Mouse (Mus musculus): ENCODE measurements at regions not wholly inside any gene's neighbourhood (a gene's known extent, or its start where the extent isn't known, plus 50 kb on each side); places are given as distances from the start of the nearest gene placed in this dataset.

DNA sequence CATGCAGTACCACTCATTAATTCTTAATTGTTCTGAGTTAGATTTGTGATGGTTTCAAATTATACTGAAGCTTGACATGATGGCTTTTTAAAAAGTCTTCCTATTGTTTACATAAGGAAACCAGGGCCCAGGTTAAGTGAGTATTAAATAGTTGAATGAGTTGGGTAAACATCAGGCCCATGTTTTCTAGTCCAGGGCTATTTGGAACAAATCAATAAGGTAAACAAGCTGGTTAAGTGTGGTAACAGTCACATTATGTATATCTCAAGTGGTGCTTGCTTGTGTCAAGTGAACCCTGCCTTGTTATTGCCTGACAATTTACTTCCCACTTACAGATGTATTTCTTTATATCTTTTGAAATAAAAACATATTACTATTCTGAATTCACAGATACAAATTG lies 144.7 kb upstream of the Ubash3b start:
- peaks cover 11% of the 10 kb centered on the region for H3K4me1 ChIP-seq
- H3K9me3 ChIP-seq, result no peaks in the 10 kb centered on the region
- no peak overlapping the region for H3K27ac ChIP-seq
- no peak overlapping the region for H3K4me2 ChIP-seq
- no peak overlapping the region for H3K4me3 ChIP-seq
- no peaks in the 10 kb centered on the region for H3K36me3 ChIP-seq
- H3K27me3 ChIP-seq, result no peaks in the 10 kb centered on the region
- ATAC-seq (ENCODE audit: insufficient number of reproducible peaks, insufficient read depth, low FRiP score, low TSS enrichment, low read depth), result no peak
- no peak overlapping the region for H3K9ac ChIP-seq

DNA sequence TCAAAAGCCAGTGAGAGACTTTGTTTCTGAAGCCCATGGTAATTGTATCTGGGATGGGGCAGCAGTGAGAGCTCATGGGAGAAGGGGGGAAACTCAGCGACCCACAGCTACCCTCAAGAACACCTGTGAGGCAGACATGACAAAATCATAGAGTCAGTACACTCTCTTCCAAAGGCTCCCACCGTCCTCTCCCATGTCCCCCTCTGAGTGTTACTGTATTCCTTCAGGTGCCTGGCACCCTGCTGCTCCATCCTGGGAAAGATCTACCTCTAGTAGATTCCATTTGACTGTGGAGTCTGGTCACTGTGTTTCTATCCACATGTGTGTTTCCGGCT lies 142.0 kb upstream of the Ubash3b start:
- no peaks in the 10 kb centered on the region for H3K36me3 ChIP-seq
- H3K9ac ChIP-seq, result no peak overlapping the region
- peaks cover 11% of the 10 kb centered on the region for H3K4me1 ChIP-seq
- no peak overlapping the region for H3K27ac ChIP-seq
- H3K27me3 ChIP-seq, result no peaks in the 10 kb centered on the region
- ATAC-seq (ENCODE audit: insufficient number of reproducible peaks, insufficient read depth, low FRiP score, low TSS enrichment, low read depth), result no peak
- no peak overlapping the region for H3K4me3 ChIP-seq
- no peaks in the 10 kb centered on the region for H3K9me3 ChIP-seq
- WGBS, result 58% methylated on average over 3 of the region's 3 CpGs
- no peak overlapping the region for H3K4me2 ChIP-seq

- H3K4me1 ChIP-seq, result peaks cover 11% of the 10 kb centered on the region
- H3K27ac ChIP-seq, result 0 out of 2 replicates have a peak overlapping the region, but pooled peaks have one; percentile 44
- WGBS, result 55% methylated on average over 8 of the region's 8 CpGs
- no peak overlapping the region for H3K4me3 ChIP-seq
- no peak overlapping the region for H3K9ac ChIP-seq
- H3K36me3 ChIP-seq, result no peaks in the 10 kb centered on the region
- no peaks in the 10 kb centered on the region for H3K27me3 ChIP-seq
- H3K9me3 ChIP-seq, result no peaks in the 10 kb centered on the region
- ATAC-seq (ENCODE audit: insufficient number of reproducible peaks, insufficient read depth, low FRiP score, low TSS enrichment, low read depth), result no peak
- H3K4me2 ChIP-seq, result no peak overlapping the region
These were observed 141.5 kb upstream of the Ubash3b start for GRCm38 (mm10) chr9:41302809-41303493.

DNA sequence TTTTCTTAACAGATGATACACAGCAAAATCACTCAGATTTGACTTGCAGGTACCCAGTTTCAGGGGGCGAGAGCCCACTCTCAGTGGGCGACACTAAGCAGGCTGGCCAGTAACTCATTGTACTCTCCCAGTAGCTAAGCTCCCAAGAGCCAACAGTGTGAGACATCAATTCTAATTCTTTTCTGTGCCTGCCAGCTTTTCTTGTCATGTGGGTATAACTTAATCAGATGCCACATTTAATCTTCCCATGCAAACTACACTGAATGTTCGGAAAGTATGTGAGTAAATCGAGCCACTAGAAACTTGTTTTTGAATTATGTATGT lies 124.6 kb upstream of the Ubash3b start:
- Histone ChIP-seq H3K27ac (no peak overlapping the region), H3K36me3 (no peaks in the 10 kb centered on the region), H3K4me2 (no peak overlapping the region), H3K4me3 (no peak overlapping the region), H3K4me1 (0 out of 2 replicates have a peak, but pooled peaks cover 13% of the 10 kb centered on the region), H3K27me3 (no peaks in the 10 kb centered on the region), H3K9ac (no peak overlapping the region), H3K9me3 (no peaks in the 10 kb centered on the region)
- 77% methylated on average over 4 of the region's 4 CpGs for WGBS
- ATAC-seq (ENCODE audit: insufficient number of reproducible peaks, insufficient read depth, low FRiP score, low TSS enrichment, low read depth), result no peak

DNA sequence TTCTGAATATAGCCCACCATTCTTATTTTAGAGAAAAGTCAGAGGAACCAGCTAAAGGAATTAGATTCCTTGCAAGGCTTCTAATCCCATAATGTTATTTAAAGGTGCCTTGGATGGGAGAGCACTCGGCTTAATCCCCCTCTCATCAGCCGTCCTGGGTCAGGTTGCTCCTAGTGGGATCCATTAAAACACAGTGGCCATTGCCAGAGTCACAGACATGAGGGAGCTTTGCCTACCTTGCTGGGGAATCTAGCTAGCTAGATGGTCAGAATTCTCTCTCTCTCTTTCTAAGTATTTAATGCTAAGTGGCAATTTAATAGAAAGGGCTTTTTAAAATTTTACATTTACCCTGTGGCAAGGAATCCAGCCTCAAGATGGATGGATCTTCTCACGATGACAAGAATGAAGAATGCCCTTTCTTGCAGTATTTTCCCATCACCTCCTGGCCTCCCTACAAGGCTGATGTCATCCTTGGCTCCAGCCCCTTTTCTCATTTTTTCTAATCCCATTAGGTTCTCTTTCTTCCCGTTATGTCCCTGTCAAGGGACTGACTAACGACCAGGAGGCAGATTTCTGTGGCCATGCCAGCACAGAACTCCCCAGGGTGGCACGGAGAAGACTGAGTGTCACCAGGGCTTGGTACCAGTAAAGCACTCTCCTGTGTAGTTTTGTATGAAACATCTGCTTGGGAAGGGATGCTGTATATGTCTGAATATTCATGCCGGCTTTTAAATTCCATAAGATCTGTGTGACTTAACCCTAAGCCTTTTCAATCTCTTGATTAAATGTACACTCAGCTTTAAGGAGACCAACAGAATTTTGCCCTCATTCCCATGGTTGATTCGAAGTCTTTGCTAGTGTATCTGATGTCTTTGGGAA lies 124.0 kb upstream of the Ubash3b start:
- H3K4me3 ChIP-seq, result no peak overlapping the region
- no peaks in the 10 kb centered on the region for H3K36me3 ChIP-seq
- H3K4me1 ChIP-seq, result 0 out of 2 replicates have a peak, but pooled peaks cover 13% of the 10 kb centered on the region
- H3K9ac ChIP-seq, result no peak overlapping the region
- H3K27ac ChIP-seq, result no peak overlapping the region
- WGBS, result 45% methylated on average over 8 of the region's 8 CpGs
- ATAC-seq (ENCODE audit: insufficient number of reproducible peaks, insufficient read depth, low FRiP score, low TSS enrichment, low read depth), result no peak
- no peak overlapping the region for H3K4me2 ChIP-seq
- no peaks in the 10 kb centered on the region for H3K27me3 ChIP-seq
- no peaks in the 10 kb centered on the region for H3K9me3 ChIP-seq

- H3K9ac ChIP-seq, result no peak overlapping the region
- 94% methylated on average over 2 of the region's 2 CpGs for WGBS
These were observed 116.2 kb upstream of the Ubash3b start for GRCm38 (mm10) chr9:41277726-41278125.

GRCm38 (mm10) chr9:41273839-41274271 lies 112.4 kb upstream of the Ubash3b start:
- Histone ChIP-seq H3K36me3 (no peaks in the 10 kb centered on the region), H3K4me2 (peak overlapping the region; percentile 73), H3K9ac (peak overlapping the region; percentile 70), H3K27ac (peak overlapping the region; percentile 88), H3K9me3 (no peaks in the 10 kb centered on the region), H3K27me3 (no peaks in the 10 kb centered on the region), H3K4me3 (peak overlapping the region; percentile 44), H3K4me1 (peaks cover 11% of the 10 kb centered on the region)
- ATAC-seq (ENCODE audit: insufficient number of reproducible peaks, insufficient read depth, low FRiP score, low TSS enrichment, low read depth), result no peak
- 8% methylated on average over 13 of the region's 13 CpGs for WGBS

More at GRCm38 (mm10) chr9:41277726-41278125, 116.2 kb upstream of the Ubash3b start:
- no peak overlapping the region for H3K4me2 ChIP-seq
- H3K4me1 ChIP-seq, result peaks cover 8% of the 10 kb centered on the region
- ATAC-seq (ENCODE audit: insufficient number of reproducible peaks, insufficient read depth, low FRiP score, low TSS enrichment, low read depth), result no peak
- no peak overlapping the region for H3K4me3 ChIP-seq
- H3K9me3 ChIP-seq, result no peaks in the 10 kb centered on the region
- H3K27me3 ChIP-seq, result no peaks in the 10 kb centered on the region
- no peak overlapping the region for H3K27ac ChIP-seq
- H3K36me3 ChIP-seq, result no peaks in the 10 kb centered on the region

GRCm38 (mm10) chr9:41273171-41273781 lies 111.8 kb upstream of the Ubash3b start:
- peaks cover 11% of the 10 kb centered on the region for H3K4me1 ChIP-seq
- no peaks in the 10 kb centered on the region for H3K27me3 ChIP-seq
- H3K4me3 ChIP-seq, result peak overlapping the region; percentile 44
- peak overlapping the region; percentile 73 for H3K4me2 ChIP-seq
- ATAC-seq (ENCODE audit: insufficient number of reproducible peaks, insufficient read depth, low FRiP score, low TSS enrichment, low read depth), result peak; percentile 82
- under 1% methylated on average over 18 of the region's 18 CpGs for WGBS
- peak overlapping the region; percentile 70 for H3K9ac ChIP-seq
- no peaks in the 10 kb centered on the region for H3K36me3 ChIP-seq
- no peaks in the 10 kb centered on the region for H3K9me3 ChIP-seq
- H3K27ac ChIP-seq, result peak overlapping the region; percentile 88

GRCm38 (mm10) chr9:41272596-41272995 lies 111.1 kb upstream of the Ubash3b start:
- Histone ChIP-seq H3K4me3 (peak overlapping the region; percentile 44), H3K27me3 (no peaks in the 10 kb centered on the region), H3K36me3 (no peaks in the 10 kb centered on the region), H3K9me3 (no peaks in the 10 kb centered on the region), H3K4me1 (peaks cover 11% of the 10 kb centered on the region), H3K4me2 (peak overlapping the region; percentile 73), H3K27ac (peak overlapping the region; percentile 88), H3K9ac (no peak overlapping the region)
- ATAC-seq (ENCODE audit: insufficient number of reproducible peaks, insufficient read depth, low FRiP score, low TSS enrichment, low read depth), result no peak
- 9% methylated on average over 6 of the region's 6 CpGs for WGBS

- Histone ChIP-seq H3K9me3 (no peaks in the 10 kb centered on the region), H3K4me1 (peaks cover 12% of the 10 kb centered on the region), H3K9ac (no peak overlapping the region), H3K27ac (no peak overlapping the region), H3K36me3 (no peaks in the 10 kb centered on the region), H3K27me3 (no peaks in the 10 kb centered on the region), H3K4me3 (no peak overlapping the region), H3K4me2 (no peak overlapping the region)
- ATAC-seq (ENCODE audit: insufficient number of reproducible peaks, insufficient read depth, low FRiP score, low TSS enrichment, low read depth), result no peak
- 45% methylated on average over 3 of the region's 3 CpGs for WGBS
These were observed 106.6 kb upstream of the Ubash3b start for GRCm38 (mm10) chr9:41268112-41268511.

DNA sequence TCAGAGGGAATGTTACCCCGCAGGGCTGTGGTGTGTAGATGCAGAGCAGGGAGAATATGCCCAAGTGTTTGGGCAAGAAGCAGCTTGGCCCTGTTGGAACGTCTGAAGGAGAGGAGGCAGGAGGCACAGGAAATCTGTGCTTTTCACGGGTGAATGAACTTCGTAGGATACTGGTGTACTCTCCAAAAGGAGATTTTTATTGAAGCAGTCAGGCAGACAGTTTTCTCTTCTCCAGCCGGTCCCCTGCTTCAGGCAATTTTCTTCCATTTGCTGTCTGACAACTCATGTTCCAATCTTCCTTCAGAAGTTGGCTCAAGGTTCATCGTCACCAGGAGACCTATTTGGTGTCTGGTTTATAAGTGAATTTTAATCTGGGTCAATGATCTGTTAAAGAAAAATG lies 103.0 kb upstream of the Ubash3b start:
- Histone ChIP-seq H3K4me3 (no peak overlapping the region), H3K27me3 (no peaks in the 10 kb centered on the region), H3K4me1 (peaks cover 9% of the 10 kb centered on the region), H3K9ac (no peak overlapping the region), H3K4me2 (no peak overlapping the region), H3K27ac (peak overlapping the region; percentile 55), H3K36me3 (no peaks in the 10 kb centered on the region), H3K9me3 (no peaks in the 10 kb centered on the region)
- 22% methylated on average over 6 of the region's 6 CpGs for WGBS
- ATAC-seq (ENCODE audit: insufficient number of reproducible peaks, insufficient read depth, low FRiP score, low TSS enrichment, low read depth), result no peak

DNA sequence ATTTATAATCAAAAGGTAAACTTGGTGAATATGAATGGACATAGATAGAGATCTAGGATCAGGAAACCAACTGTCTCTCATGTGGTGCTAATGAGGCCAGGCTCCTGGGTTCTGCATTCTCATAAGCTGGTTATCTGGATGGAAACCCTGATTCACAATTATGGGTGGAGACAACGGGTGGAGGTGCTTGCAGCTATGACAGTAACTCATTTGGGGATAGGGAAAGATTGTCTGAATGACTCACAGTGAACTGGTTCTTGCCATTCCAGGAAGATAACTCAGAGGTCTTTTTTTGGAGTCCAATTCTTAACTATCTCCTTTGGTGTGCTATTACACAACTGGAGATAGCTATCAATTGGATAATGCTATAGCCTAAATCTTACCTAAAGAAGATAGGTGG lies 95.7 kb upstream of the Ubash3b start:
- H3K36me3 ChIP-seq, result no peaks in the 10 kb centered on the region
- ATAC-seq (ENCODE audit: insufficient number of reproducible peaks, insufficient read depth, low FRiP score, low TSS enrichment, low read depth), result no peak

More for the DNA sequence above, 95.7 kb upstream of the Ubash3b start:
- H3K4me2 ChIP-seq, result no peak overlapping the region
- WGBS, result 69% methylated on average over 1 of the region's 1 CpGs
- no peaks in the 10 kb centered on the region for H3K4me1 ChIP-seq
- H3K9me3 ChIP-seq, result no peaks in the 10 kb centered on the region
- H3K27me3 ChIP-seq, result no peaks in the 10 kb centered on the region
- H3K9ac ChIP-seq, result no peak overlapping the region
- no peak overlapping the region for H3K27ac ChIP-seq
- no peak overlapping the region for H3K4me3 ChIP-seq

Measured in embryonic facial prominence, embryonic 13.5 days (tissue).